Mouse (Mus musculus) olfactory bulb, adult 2 months (tissue): Measurements from ENCODE around the gene Inpp5k.

Source experiments
- CTCF ChIP-seq: fragments of 200-500 bp; IDR thresholded peaks from 2 replicates; pipeline ENCODE4 v1.5.1; 2012; ENCODE audit warnings: low read depth, mild to moderate bottlenecking, low read length, moderate library complexity; ENCODE audit not compliant: insufficient read depth
- POLR2A ChIP-seq: fragments of 200-500 bp; IDR thresholded peaks from 2 replicates; pipeline ENCODE4 v1.6.1; 2012; ENCODE audit warnings: mild to moderate bottlenecking, low read depth, low read length, moderate library complexity; ENCODE audit not compliant: insufficient read depth

DNA sequence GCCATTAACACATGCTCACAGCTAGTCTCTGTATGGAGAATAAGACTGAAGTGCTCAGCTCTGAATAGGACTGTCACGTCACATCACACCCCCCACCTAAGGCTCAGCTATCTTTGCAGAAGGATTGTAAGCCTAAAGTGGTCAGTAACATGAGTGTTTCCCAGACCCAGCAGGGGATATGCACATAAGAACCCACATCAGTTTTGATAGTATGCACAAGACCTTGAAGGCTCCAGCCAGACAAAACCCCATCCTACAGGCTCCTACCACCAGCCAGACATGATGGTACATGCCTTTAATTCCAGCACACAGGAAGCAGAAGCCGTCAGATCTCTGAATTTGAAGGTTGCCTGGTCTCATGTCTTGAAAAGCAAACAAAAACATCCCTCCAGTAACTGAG is 20.8 kb upstream of the Inpp5k start:
- TF ChIP-seq CTCF: no peak
- no peak for TF ChIP-seq POLR2A
